Mouse (Mus musculus) C2C12 (cell line): ENCODE measurements around the gene Rfx7. TPM values are rescaled to one million over a fixed set of nuclear protein-coding genes. Genes with fewer than 3 reads are reported as not detected.

ENCODE experiments used
- H3K27me3 ChIP-seq: one replicate; pipeline ENCODE4 v1.6.1; 2011; ENCODE audit not compliant: control insufficient read depth, insufficient read depth, insufficient read length
- H3K36me3 ChIP-seq: one replicate; pipeline ENCODE4 v1.6.1; 2011; ENCODE audit not compliant: control insufficient read depth, insufficient read depth
- H3K4me3 ChIP-seq: one replicate; pipeline ENCODE4 v1.5.1; 2011; ENCODE audit warnings: mild to moderate bottlenecking, control low read depth; ENCODE audit not compliant: poor library complexity, insufficient read depth, severe bottlenecking
- H3K79me2 ChIP-seq: one replicate; pipeline ENCODE4 v1.6.1; 2011; ENCODE audit not compliant: control insufficient read depth, insufficient read depth
- H3K79me3 ChIP-seq: one replicate; pipeline ENCODE4 v1.6.1; 2011; ENCODE audit warnings: low read depth, control low read depth
- H3ac ChIP-seq: one replicate; pipeline ENCODE3; 2011; ENCODE audit warnings: low read depth; ENCODE audit not compliant: control insufficient read depth, insufficient read length
- CEBPB ChIP-seq: IDR thresholded peaks from one replicate; pipeline ENCODE4 v1.6.1; 2011; ENCODE audit warnings: low read depth, mild to moderate bottlenecking, control low read depth, moderate library complexity
- CTCF ChIP-seq: IDR thresholded peaks from one replicate; pipeline ENCODE4 v1.5.1; 2011; ENCODE audit not compliant: control insufficient read depth, insufficient read depth, insufficient read length
- FOSL1 ChIP-seq: IDR thresholded peaks from one replicate; pipeline ENCODE4 v1.8.0; 2011; ENCODE audit warnings: mild to moderate bottlenecking, low read length; ENCODE audit not compliant: poor library complexity, insufficient read depth, severe bottlenecking
- MAX ChIP-seq: IDR thresholded peaks from one replicate; pipeline ENCODE4 v1.6.1; 2011; ENCODE audit warnings: mild to moderate bottlenecking, control low read depth
- MYOD1 ChIP-seq: IDR thresholded peaks from one replicate; pipeline ENCODE4 v1.6.1; 2011; ENCODE audit warnings: low read depth; ENCODE audit not compliant: control insufficient read depth, insufficient read length
- MYOG ChIP-seq: IDR thresholded peaks from one replicate; pipeline ENCODE4 v1.6.1; 2011; ENCODE audit not compliant: control insufficient read depth, insufficient read length; ENCODE audit errors: extremely low read depth
- USF1 ChIP-seq: IDR thresholded peaks from one replicate; pipeline ENCODE4 v1.6.1; 2011; ENCODE audit warnings: low read depth, mild to moderate bottlenecking, control low read depth, moderate library complexity
- long read RNA-seq, 2 experiments: library from polyadenylated mRNA; unstranded; transcript quantifications; one replicate each; pipeline ENCODE4 v2.0.0; 2019 to 2020
- polyA plus RNA-seq: library from polyadenylated mRNA; unstranded; fragments of >200 nt; fragmentation: generic; extraction: Trizol; gene quantifications from one replicate; pipeline ENCODE4 v1.2.1, GENCODE M21; 2012; ENCODE audit warnings: missing spikeins

Rfx7 gene
- 3.9 TPM for polyA plus RNA-seq
- long read RNA-seq, experiment 1, partial matches to known transcripts: 0 of 2 reads
- long read RNA-seq, experiment 1, other reads (novel, unspliced or antisense): 2 of 2 reads
- long read RNA-seq, experiment 2, partial matches to known transcripts: 0 of 7 reads
- long read RNA-seq, experiment 2, other reads (novel, unspliced or antisense): 7 of 7 reads

- Histone ChIP-seq H3K79me3 (peaks cover 34% of the 10 kb centered on the region), H3K4me3 (peak within 1 kb of the TSS; percentile 66), H3ac (peak within 1 kb of the TSS; percentile 85), H3K36me3 (no peaks in the 10 kb centered on the region), H3K79me2 (peaks cover 48% of the 10 kb centered on the region), H3K27me3 (no peaks in the 10 kb centered on the region)
- TF ChIP-seq MYOG (no peak), MAX (peak; percentile 3)
Observed at GRCm38 (mm10) chr9:72531996-72532380, at the start of gene Rfx7. Rfx7 (plus strand) TSS chr9:72532240.

GRCm38 (mm10) chr9:72488523-72488922 lies 43.5 kb upstream of the Rfx7 start:
- H3K79me2 ChIP-seq: peaks cover 11% of the 10 kb centered on the region
- no peaks in the 10 kb centered on the region for H3K27me3 ChIP-seq
- peaks cover 13% of the 10 kb centered on the region for H3K36me3 ChIP-seq
- TF ChIP-seq MYOG: no peak
- TF ChIP-seq USF1: no peak
- TF ChIP-seq CEBPB: no peak
- no peak for TF ChIP-seq MAX
- TF ChIP-seq CTCF: no peak
- no peak for TF ChIP-seq FOSL1
- no peak for TF ChIP-seq MYOD1
- peaks cover 3% of the 10 kb centered on the region for H3K79me3 ChIP-seq
- H3K4me3 ChIP-seq: no peak overlapping the region
- H3ac ChIP-seq: no peak overlapping the region

- Histone ChIP-seq H3K79me3 (peaks cover 3% of the 10 kb centered on the region), H3K4me3 (no peak overlapping the region), H3K27me3 (no peaks in the 10 kb centered on the region), H3ac (no peak overlapping the region), H3K79me2 (peaks cover 11% of the 10 kb centered on the region), H3K36me3 (peaks cover 9% of the 10 kb centered on the region)
- TF ChIP-seq MYOD1: no peak
- no peak for TF ChIP-seq MAX
- no peak for TF ChIP-seq CTCF
- no peak for TF ChIP-seq USF1
- no peak for TF ChIP-seq MYOG
- no peak for TF ChIP-seq CEBPB
- TF ChIP-seq FOSL1: no peak
Observed at GRCm38 (mm10) chr9:72489131-72489530, 42.9 kb upstream of the Rfx7 start.

GRCm38 (mm10) chr9:72491559-72492193 lies 40.4 kb upstream of the Rfx7 start:
- H3K79me2 ChIP-seq: peaks cover 11% of the 10 kb centered on the region
- H3K27me3 ChIP-seq: no peaks in the 10 kb centered on the region
- TF ChIP-seq USF1: no peak
- peak; percentile 77 for TF ChIP-seq MAX
- H3K79me3 ChIP-seq: peaks cover 3% of the 10 kb centered on the region
- peaks cover 4% of the 10 kb centered on the region for H3K36me3 ChIP-seq
- H3K4me3 ChIP-seq: peak overlapping the region; percentile 72
- H3ac ChIP-seq: peak overlapping the region; percentile 69

GRCm38 (mm10) chr9:72492194-72492565 lies 39.9 kb upstream of the Rfx7 start, which contains the start of gene Tex9:
Tex9 (minus strand) TSS chr9:72492212.
- Histone ChIP-seq H3K4me3 (peak within 1 kb of the TSS; percentile 72), H3K79me3 (peaks cover 3% of the 10 kb centered on the region), H3K79me2 (peaks cover 11% of the 10 kb centered on the region), H3ac (peak within 1 kb of the TSS; percentile 69), H3K27me3 (no peaks in the 10 kb centered on the region), H3K36me3 (no peaks in the 10 kb centered on the region)
- TF ChIP-seq FOSL1 (no peak), MYOD1 (no peak), MAX (no peak), USF1 (no peak), CEBPB (no peak), CTCF (no peak), MYOG (no peak)

- no peaks in the 10 kb centered on the region for H3K36me3 ChIP-seq
- peaks cover 3% of the 10 kb centered on the region for H3K79me3 ChIP-seq
- H3K4me3 ChIP-seq: no peak overlapping the region
- TF ChIP-seq CTCF (no peak), CEBPB (no peak), MYOG (no peak), MYOD1 (no peak), FOSL1 (no peak), MAX (no peak), USF1 (peak; percentile 72)
- H3K79me2 ChIP-seq: peaks cover 11% of the 10 kb centered on the region
- no peaks in the 10 kb centered on the region for H3K27me3 ChIP-seq
- no peak overlapping the region for H3ac ChIP-seq
Observed at GRCm38 (mm10) chr9:72493465-72493864, 38.6 kb upstream of the Rfx7 start.
